10 mouse cellular contexts compared by ENCODE assay signal in genomic region chr17:14136702-14137315, GRCm38 (mm10).
DNase-seq lines count a peak whose midpoint lies in the region; ATAC-seq and TF ChIP-seq lines count a peak whose summit lies in the region.
"Had no signal": no experiment of that assay in that cellular context is flagged by ENCODE, and none has a peak within 500 bp of the region (broad histone marks: within the 10 kb centered on the region; RNA-seq: fewer than 3 reads in every experiment).

No protein-coding gene starts in this region.

- H3K4me1 ChIP-seq in heart, embryonic 11.5 days (ENCODE audit: control insufficient read depth, insufficient read depth, low read length), result no peaks in the 10 kb centered on the region
- no peaks in the 10 kb centered on the region for H3K4me1 ChIP-seq in ES-Bruce4 (ENCODE audit: control insufficient read depth, insufficient read depth, low read length)
- H3K4me1 ChIP-seq: heart, embryonic 15.5 days; neural tube, embryonic 12.5 days had no signal

- no peak overlapping the region for H3K4me3 ChIP-seq in heart, embryonic 11.5 days (ENCODE audit: low read depth, low read length)
- no peak overlapping the region for H3K4me3 ChIP-seq in ES-Bruce4 (ENCODE audit: low read depth, low read length)
- H3K4me3 ChIP-seq: heart, embryonic 15.5 days; neural tube, embryonic 12.5 days had no signal

- H3K4me2 ChIP-seq in heart, embryonic 11.5 days, result no peak overlapping the region
- H3K4me2 ChIP-seq: heart, embryonic 15.5 days; neural tube, embryonic 12.5 days had no signal

- no peak for TF ChIP-seq EP300 in ES-Bruce4 (IDR thresholded peaks at IDR 0.05; ENCODE audit: insufficient read depth, low read depth, low read length)

- TF ChIP-seq CTCF in ES-Bruce4 (IDR thresholded peaks at IDR 0.05; ENCODE audit: low read depth, low read length), result peak; percentile 72

- peak; percentile 45 for DNase-seq in heart, adult 8-10 months (ENCODE audit: low spot score)
- peak; percentile 7 for DNase-seq in cerebellum, postnatal 36 days
- peak; percentile 42 to 65 for DNase-seq in heart, postnatal 14 days
- peak; percentile 90 to 91 for DNase-seq in left cerebral cortex, adult 18-20 months (ENCODE audit: low spot score in 2 of 2)
- peak; percentile 86 to 89 for DNase-seq in right cerebral cortex, adult 2 months (ENCODE audit: low spot score in 2 of 2)
- DNase-seq in spleen, adult 12 weeks (ENCODE audit: low spot score), result no peak

- no peak for TF ChIP-seq POLR2A in ES-Bruce4 (IDR thresholded peaks at IDR 0.05; ENCODE audit: insufficient read depth, low read length)

- H3K9ac ChIP-seq in heart, embryonic 11.5 days (ENCODE audit: low read depth, low read length), result no peak overlapping the region
- H3K9ac ChIP-seq in ES-Bruce4 (ENCODE audit: low read depth, poor library complexity, severe bottlenecking), result no peak overlapping the region
- H3K9ac ChIP-seq: heart, embryonic 15.5 days; neural tube, embryonic 12.5 days had no signal

- H3K36me3 ChIP-seq in heart, embryonic 11.5 days (ENCODE audit: control insufficient read depth, insufficient read depth, low read length), result no peaks in the 10 kb centered on the region
- H3K36me3 ChIP-seq in ES-Bruce4 (ENCODE audit: control insufficient read depth, insufficient read depth, low read length, poor library complexity, severe bottlenecking), result no peaks in the 10 kb centered on the region
- H3K36me3 ChIP-seq: heart, embryonic 15.5 days; neural tube, embryonic 12.5 days had no signal

- no peak overlapping the region for H3K27ac ChIP-seq in heart, embryonic 11.5 days (ENCODE audit: low read depth, low read length)
- no peak overlapping the region for H3K27ac ChIP-seq in ES-Bruce4 (ENCODE audit: insufficient read depth, low read length)
- H3K27ac ChIP-seq: heart, embryonic 15.5 days; neural tube, embryonic 12.5 days had no signal

- 58% methylated on average over 6 of the region's 6 CpGs for WGBS in heart, embryonic 11.5 days (ENCODE audit: insufficient replicate concordance)

- peaks cover 13% of the 10 kb centered on the region for H3K27me3 ChIP-seq in heart, embryonic 11.5 days (ENCODE audit: control insufficient read depth, insufficient read depth, low read length)
- no peaks in the 10 kb centered on the region for H3K27me3 ChIP-seq in ES-Bruce4 (ENCODE audit: control insufficient read depth, insufficient read depth, low read length, poor library complexity, severe bottlenecking)
- H3K27me3 ChIP-seq: neural tube, embryonic 12.5 days had no signal

- intact Hi-C loops in heart, postnatal 14 days (cut with DNase I), result loop anchor here (10.0 kb wide), 1 partner anchor 378 kb away; no protein-coding TSS in a partner anchor

- no peaks in the 10 kb centered on the region for H3K9me3 ChIP-seq in heart, embryonic 11.5 days (replicated peaks; ENCODE audit: control insufficient read depth, low read length)
- H3K9me3 ChIP-seq in ES-Bruce4 (replicated peaks; ENCODE audit: control insufficient read depth, insufficient read depth, low read length, poor library complexity, severe bottlenecking), result no peaks in the 10 kb centered on the region
- H3K9me3 ChIP-seq: heart, embryonic 15.5 days; neural tube, embryonic 12.5 days had no signal

- ATAC-seq in heart, embryonic 11.5 days (replicated peaks; ENCODE audit: insufficient number of reproducible peaks, low FRiP score, low TSS enrichment), result no peak
